Mouse (Mus musculus): ENCODE results near the gene Frmpd1. TPM values are rescaled to one million over a fixed set of nuclear protein-coding genes. Genes with fewer than 3 reads are reported as not detected.
A peak's percentile ranks its signal among the peaks of the same experiment; 100 is the strongest.

Frmpd1 gene
- total and polyA plus RNA-seq, 2 experiments from 2014 or later = 3.0 to 9.6 TPM

DNA sequence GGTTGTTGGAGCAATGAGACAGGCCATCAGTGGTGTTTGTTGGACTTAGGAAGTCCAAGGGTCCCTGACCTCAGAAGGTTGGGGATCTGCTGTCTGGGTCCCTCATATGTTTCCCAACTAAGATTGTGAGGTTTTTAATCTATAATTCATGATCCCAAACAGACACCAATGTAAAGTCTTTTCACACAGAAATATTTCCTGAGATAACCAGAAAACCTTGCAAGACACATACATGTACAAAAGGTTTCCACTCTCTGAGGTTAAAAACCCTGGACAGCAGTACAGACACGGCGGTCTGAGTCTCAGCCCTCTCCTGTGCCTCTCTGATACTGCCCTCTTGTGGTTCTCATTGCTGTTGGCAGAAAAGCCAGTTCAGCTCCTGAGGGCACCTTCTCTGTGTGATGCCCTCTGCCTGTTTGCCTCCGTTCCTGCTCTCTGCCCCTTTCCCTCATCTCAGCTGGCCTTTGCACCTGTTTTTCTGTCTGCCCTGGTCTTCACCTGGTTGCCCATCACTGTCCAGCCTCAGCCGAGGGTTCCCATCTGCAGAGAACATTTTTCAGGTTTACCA, 95.4 kb downstream of the Frmpd1 start:
- WGBS = 20% methylated on average over 4 of the region's 4 CpGs
- Histone ChIP-seq H3K4me2 (ENCODE audit: low read depth, low read length, poor library complexity, severe bottlenecking) (no peak overlapping the region), H3K9me3 (ENCODE audit: low read length) (no peaks in the 10 kb centered on the region), H3K27me3 (ENCODE audit: insufficient read depth, low read length) (no peaks in the 10 kb centered on the region), H3K9ac (replicated peaks; ENCODE audit: low read length, poor library complexity, severe bottlenecking) (no peak overlapping the region), H3K4me3 (ENCODE audit: low read depth, low read length) (no peak overlapping the region), H3K27ac (ENCODE audit: low read depth, low read length) (no peak overlapping the region), H3K36me3 (ENCODE audit: insufficient read depth, low read length) (0 out of 2 replicates have a peak, but pooled peaks cover 2% of the 10 kb centered on the region), H3K4me1 (ENCODE audit: insufficient read depth, low read length) (no peaks in the 10 kb centered on the region)
- peak; percentile 98 for TF ChIP-seq CTCF (IDR thresholded peaks at IDR 0.05)
- ATAC-seq (ENCODE audit: low FRiP score) (0 out of 2 replicates have a peak, but pooled peaks have one; percentile 52), DNase-seq (ENCODE audit: low spot score) (peak; percentile 88)

- H3K27ac ChIP-seq (ENCODE audit: low read depth, low read length) = no peak overlapping the region
- peak; percentile 75 for TF ChIP-seq CTCF (IDR thresholded peaks at IDR 0.05)
- no peak overlapping the region for H3K9ac ChIP-seq (replicated peaks; ENCODE audit: low read length, poor library complexity, severe bottlenecking)
- DNase-seq (ENCODE audit: low spot score) (peak; percentile 38), ATAC-seq (ENCODE audit: low FRiP score) (no peak)
- WGBS = 41% methylated on average over 3 of the region's 3 CpGs
- H3K4me2 ChIP-seq (ENCODE audit: low read depth, low read length, poor library complexity, severe bottlenecking) = no peak overlapping the region
- no peaks in the 10 kb centered on the region for H3K36me3 ChIP-seq (ENCODE audit: insufficient read depth, low read length)
- no peak overlapping the region for H3K4me3 ChIP-seq (ENCODE audit: low read depth, low read length)
- H3K4me1 ChIP-seq (ENCODE audit: insufficient read depth, low read length) = no peaks in the 10 kb centered on the region
- no peaks in the 10 kb centered on the region for H3K27me3 ChIP-seq (ENCODE audit: insufficient read depth, low read length)
- H3K9me3 ChIP-seq (ENCODE audit: low read length) = no peaks in the 10 kb centered on the region
These were observed 101.6 kb downstream of the Frmpd1 start for GRCm38 (mm10) chr4:45286318-45286717.

DNA sequence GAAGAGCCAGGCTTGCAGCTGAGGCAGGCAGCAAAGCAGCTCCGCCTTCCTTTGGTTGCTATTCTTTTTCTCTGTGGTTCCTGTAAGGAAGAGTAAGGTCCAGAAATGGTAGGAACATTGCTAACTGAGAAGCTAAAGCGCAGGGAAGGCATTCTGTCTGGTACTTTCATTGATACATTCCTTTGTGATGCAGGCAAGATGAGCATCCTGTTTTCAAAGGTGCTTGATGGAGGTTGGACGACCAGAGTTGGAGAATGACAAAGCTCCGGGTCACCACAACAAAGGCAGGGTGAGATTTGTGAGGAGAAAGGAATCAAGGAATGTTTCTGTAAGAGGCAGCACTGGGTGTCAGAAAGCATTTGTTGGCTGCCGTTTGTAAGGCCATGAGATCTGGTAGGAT, 103.2 kb downstream of the Frmpd1 start:
- Histone ChIP-seq H3K27me3 (ENCODE audit: insufficient read depth, low read length) (no peaks in the 10 kb centered on the region), H3K36me3 (ENCODE audit: insufficient read depth, low read length) (no peaks in the 10 kb centered on the region), H3K9ac (replicated peaks; ENCODE audit: low read length, poor library complexity, severe bottlenecking) (no peak overlapping the region), H3K27ac (ENCODE audit: low read depth, low read length) (no peak overlapping the region), H3K4me1 (ENCODE audit: insufficient read depth, low read length) (no peaks in the 10 kb centered on the region), H3K9me3 (ENCODE audit: low read length) (no peaks in the 10 kb centered on the region), H3K4me2 (ENCODE audit: low read depth, low read length, poor library complexity, severe bottlenecking) (no peak overlapping the region), H3K4me3 (ENCODE audit: low read depth, low read length) (no peak overlapping the region)
- ATAC-seq (ENCODE audit: low FRiP score) (no peak), DNase-seq (ENCODE audit: low spot score) (no peak)
- WGBS = 62% methylated on average over 5 of the region's 5 CpGs
- no peak for TF ChIP-seq CTCF (IDR thresholded peaks at IDR 0.05)

DNA sequence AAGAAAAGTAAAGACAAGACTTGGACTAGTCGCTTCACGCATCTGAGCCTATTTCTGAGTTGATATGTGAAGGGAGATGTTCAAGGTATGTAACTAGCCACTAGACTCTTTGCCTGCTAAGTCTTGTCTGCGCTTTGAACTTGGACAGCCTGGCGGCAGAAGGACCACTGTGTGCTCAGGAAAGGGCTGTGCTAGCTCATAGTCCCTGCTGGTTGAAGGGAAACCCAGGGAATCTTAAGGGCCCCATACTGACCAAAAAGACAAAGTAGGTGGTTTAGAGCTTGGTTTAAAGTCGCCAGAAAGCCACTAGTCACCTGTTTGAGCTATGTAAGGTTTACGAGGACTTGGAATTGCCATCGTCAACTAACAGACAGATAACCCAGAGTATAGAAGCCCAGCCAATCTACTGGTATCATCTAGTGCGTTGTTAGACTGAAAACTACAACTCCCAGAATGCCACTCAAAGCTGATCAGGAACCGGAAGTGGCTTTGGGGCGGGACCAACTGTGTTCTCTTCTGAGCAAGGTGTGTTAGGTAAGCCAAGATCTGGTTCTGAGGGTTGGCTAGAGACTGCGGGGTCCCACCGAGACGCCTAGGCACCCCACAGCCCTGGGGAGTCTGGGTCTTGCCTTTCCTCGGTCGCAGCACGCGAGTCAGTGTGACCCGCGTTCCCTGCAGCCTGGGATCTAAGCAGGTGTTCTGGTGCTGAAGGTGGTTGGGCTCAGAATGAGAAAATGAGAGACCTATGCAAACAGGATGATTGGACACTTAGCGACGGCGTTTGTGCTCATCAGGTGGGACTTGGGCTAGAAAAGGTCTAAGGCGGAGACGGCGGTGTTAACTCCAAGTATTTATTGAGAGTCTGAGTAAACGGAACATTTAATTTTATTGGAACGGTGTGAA, 112.2 kb downstream of the Frmpd1 start, which contains the start of gene Trmt10b:
Gene Trmt10b (plus strand): TSS at position 466 of the 903 bp plus-strand sequence.
- peak within 1 kb of the TSS; percentile 4; the same call in 1 of the 2 replicates for H3K27ac ChIP-seq (ENCODE audit: low read depth, low read length)
- peak within 1 kb of the TSS; percentile 68 for H3K4me3 ChIP-seq (ENCODE audit: low read depth, low read length)
- no peak for TF ChIP-seq CTCF (IDR thresholded peaks at IDR 0.05)
- peak; percentile 90 for DNase-seq (ENCODE audit: low spot score)
- no peaks in the 10 kb centered on the region for H3K4me1 ChIP-seq (ENCODE audit: insufficient read depth, low read length)
- no peaks in the 10 kb centered on the region for H3K9me3 ChIP-seq (ENCODE audit: low read length)
- H3K36me3 ChIP-seq (ENCODE audit: insufficient read depth, low read length) = peaks cover 15% of the 10 kb centered on the region
- H3K27me3 ChIP-seq (ENCODE audit: insufficient read depth, low read length) = no peaks in the 10 kb centered on the region
- peak within 1 kb of the TSS; percentile 61 for H3K9ac ChIP-seq (replicated peaks; ENCODE audit: low read length, poor library complexity, severe bottlenecking)
- 21% methylated on average over 27 of the region's 27 CpGs for WGBS
- peak; percentile 90 for ATAC-seq (ENCODE audit: low FRiP score)
- H3K4me2 ChIP-seq (ENCODE audit: low read depth, low read length, poor library complexity, severe bottlenecking) = peak within 1 kb of the TSS; percentile 59

GRCm38 (mm10) chr4:45305536-45305935, 120.9 kb downstream of the Frmpd1 start:
- Histone ChIP-seq H3K9me3 (ENCODE audit: low read length) (no peaks in the 10 kb centered on the region), H3K36me3 (ENCODE audit: insufficient read depth, low read length) (peaks cover 44% of the 10 kb centered on the region), H3K4me1 (ENCODE audit: insufficient read depth, low read length) (no peaks in the 10 kb centered on the region), H3K27me3 (ENCODE audit: insufficient read depth, low read length) (no peaks in the 10 kb centered on the region), H3K9ac (replicated peaks; ENCODE audit: low read length, poor library complexity, severe bottlenecking) (no peak overlapping the region), H3K4me2 (ENCODE audit: low read depth, low read length, poor library complexity, severe bottlenecking) (no peak overlapping the region), H3K4me3 (ENCODE audit: low read depth, low read length) (no peak overlapping the region), H3K27ac (ENCODE audit: low read depth, low read length) (no peak overlapping the region)
- DNase-seq (ENCODE audit: low spot score) (no peak), ATAC-seq (ENCODE audit: low FRiP score) (no peak)
- WGBS = 96% methylated on average over 14 of the region's 14 CpGs
- TF ChIP-seq CTCF (IDR thresholded peaks at IDR 0.05) = no peak

DNA sequence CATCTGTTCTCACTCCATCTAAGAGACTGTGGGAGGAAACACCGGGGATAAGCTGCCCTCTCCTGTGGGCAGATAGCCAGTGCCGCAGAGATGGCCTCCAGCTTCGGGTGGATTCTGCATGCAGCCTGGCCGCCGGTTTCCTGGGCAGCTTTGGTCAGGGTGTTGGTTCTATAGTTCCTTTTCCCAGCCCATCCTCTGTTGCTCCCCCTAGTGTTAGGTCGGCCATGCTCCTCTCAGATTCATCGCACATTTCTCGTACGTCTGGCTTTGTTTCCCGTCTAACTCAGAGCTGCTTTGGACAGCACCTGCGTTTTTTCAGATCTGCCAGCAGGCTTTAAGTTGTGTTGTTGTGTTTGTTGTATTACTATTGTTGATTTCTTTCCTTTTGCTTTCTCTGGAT, 123.4 kb downstream of the Frmpd1 start:
- no peak overlapping the region for H3K27ac ChIP-seq (ENCODE audit: low read depth, low read length)
- DNase-seq (ENCODE audit: low spot score) (peak; percentile 22), ATAC-seq (ENCODE audit: low FRiP score) (no peak)
- no peak overlapping the region for H3K4me3 ChIP-seq (ENCODE audit: low read depth, low read length)
- H3K4me2 ChIP-seq (ENCODE audit: low read depth, low read length, poor library complexity, severe bottlenecking) = no peak overlapping the region
- peak; percentile 71 for TF ChIP-seq CTCF (IDR thresholded peaks at IDR 0.05)
- no peaks in the 10 kb centered on the region for H3K27me3 ChIP-seq (ENCODE audit: insufficient read depth, low read length)
- H3K9me3 ChIP-seq (ENCODE audit: low read length) = no peaks in the 10 kb centered on the region
- H3K9ac ChIP-seq (replicated peaks; ENCODE audit: low read length, poor library complexity, severe bottlenecking) = no peak overlapping the region
- no peaks in the 10 kb centered on the region for H3K4me1 ChIP-seq (ENCODE audit: insufficient read depth, low read length)
- WGBS = 28% methylated on average over 11 of the region's 11 CpGs
- peaks cover 29% of the 10 kb centered on the region for H3K36me3 ChIP-seq (ENCODE audit: insufficient read depth, low read length)

All from midbrain, postnatal 0 days (tissue).